Mouse (Mus musculus): ENCODE measurements around the gene Srsf6. TPM values are rescaled to one million over a fixed set of nuclear protein-coding genes. Genes with fewer than 3 reads are reported as not detected.

The Srsf6 gene
- total RNA-seq, 2 experiments from 2014 or later = 40.2 to 45.2 TPM

GRCm38 (mm10) chr2:162931674-162932650 lies 634 bp downstream of the Srsf6 start:
- DNase-seq = peak; percentile 55

GRCm38 (mm10) chr2:162932706-162933105 lies 1.4 kb downstream of the Srsf6 start:
- DNase-seq = no peak

GRCm38 (mm10) chr2:162934421-162934820 lies 3.1 kb downstream of the Srsf6 start:
- no peak for DNase-seq

GRCm38 (mm10) chr2:162935700-162936099 lies 4.4 kb downstream of the Srsf6 start:
- no peak for DNase-seq

- DNase-seq = no peak
Measured at GRCm38 (mm10) chr2:162939562-162939961, 8.2 kb downstream of the Srsf6 start.

- peak; percentile 31 for DNase-seq
Measured at GRCm38 (mm10) chr2:162943148-162943846, 12.0 kb downstream of the Srsf6 start, which contains the start of gene L3mbtl1. TSS of gene L3mbtl1 (plus strand) at chr2:162943472.

GRCm38 (mm10) chr2:162943931-162944330 lies 12.6 kb downstream of the Srsf6 start:
- DNase-seq = no peak

GRCm38 (mm10) chr2:162946964-162947363 lies 15.6 kb downstream of the Srsf6 start:
- DNase-seq = no peak

GRCm38 (mm10) chr2:162947736-162948135 lies 16.4 kb downstream of the Srsf6 start:
- no peak for DNase-seq

- DNase-seq = no peak
Measured at GRCm38 (mm10) chr2:162948221-162948620, 16.9 kb downstream of the Srsf6 start.

GRCm38 (mm10) chr2:162950776-162951175 lies 19.4 kb downstream of the Srsf6 start:
- no peak for DNase-seq

GRCm38 (mm10) chr2:162956843-162957242 lies 25.5 kb downstream of the Srsf6 start:
- DNase-seq = no peak

GRCm38 (mm10) chr2:162961321-162961720 lies 30.0 kb downstream of the Srsf6 start:
- no peak for DNase-seq

GRCm38 (mm10) chr2:162966734-162967133 lies 35.4 kb downstream of the Srsf6 start:
- no peak for DNase-seq

- no peak for DNase-seq
Measured at GRCm38 (mm10) chr2:162968357-162968756, 37.0 kb downstream of the Srsf6 start.

GRCm38 (mm10) chr2:162969101-162969500 lies 37.8 kb downstream of the Srsf6 start:
- DNase-seq = no peak

GRCm38 (mm10) chr2:162970896-162971295 lies 39.6 kb downstream of the Srsf6 start:
- no peak for DNase-seq

- DNase-seq = no peak
Measured at GRCm38 (mm10) chr2:162972752-162973151, 41.4 kb downstream of the Srsf6 start.

- no peak for DNase-seq
Measured at GRCm38 (mm10) chr2:162973206-162973605, 41.9 kb downstream of the Srsf6 start.

- DNase-seq = no peak
Measured at GRCm38 (mm10) chr2:162973637-162974036, 42.3 kb downstream of the Srsf6 start.

GRCm38 (mm10) chr2:162975157-162975775 lies 43.9 kb downstream of the Srsf6 start:
- peak; percentile 25 for DNase-seq

GRCm38 (mm10) chr2:162976001-162976400 lies 44.7 kb downstream of the Srsf6 start:
- peak; percentile 31 for DNase-seq

GRCm38 (mm10) chr2:162984381-162984780 lies 53.1 kb downstream of the Srsf6 start:
- no peak for DNase-seq
